Mouse (Mus musculus): ENCODE data around the gene Gm20870. TPM values are rescaled to one million over a fixed set of nuclear protein-coding genes. Genes with fewer than 3 reads are reported as not detected.
"Not testable (repeated sequence)": the region's sequence is repeated elsewhere in the genome, so short reads cannot be mapped to it uniquely, and the experiment has no call there.

The Gm20870 gene
- polyA plus RNA-seq (2015; fragmentation: Nextera tagmentation; extraction: Ambion mirVana) = not detected in 2 replicates

GRCm38 (mm10) chrY:71691743-71692142 is at the start of gene Gm20870:
Gene Gm20870 (plus strand): TSS chrY:71692043.
- H3K27ac ChIP-seq (ENCODE audit: low read length); H3K9ac ChIP-seq (ENCODE audit: low read depth, low read length); H3K36me3 ChIP-seq (ENCODE audit: control insufficient read depth, insufficient read depth); H3K4me1 ChIP-seq (ENCODE audit: control insufficient read depth, low read depth, low read length); H3K9me3 ChIP-seq (replicated peaks; ENCODE audit: control insufficient read depth, low read length); H3K4me2 ChIP-seq (ENCODE audit: low read depth, low read length); H3K4me3 ChIP-seq (ENCODE audit: low read depth, low read length); H3K27me3 ChIP-seq (ENCODE audit: control insufficient read depth, insufficient read depth, low read depth, low read length); ATAC-seq (ENCODE audit: low read depth): not testable (repeated sequence)
- WGBS (ENCODE audit: insufficient replicate concordance) = no CpG with 5 or more reads among the region's 6 CpGs

Other genes with a start within 250 kb of the Gm20870 start
- not detected in 2 replicates for gene Gm20869, start 222.6 kb upstream of the Gm20870 start, polyA plus RNA-seq (2015; fragmentation: Nextera tagmentation; extraction: Ambion mirVana)